Mouse (Mus musculus): ENCODE results near the gene Ugcg.

Gene Ugcg

GRCm38 (mm10) chr4:59188802-59189545 is at the start of gene Ugcg:
TSS of gene Ugcg (plus strand) at chr4:59189257.
- peak; percentile 65 for DNase-seq (ENCODE audit: low spot score)

DNA sequence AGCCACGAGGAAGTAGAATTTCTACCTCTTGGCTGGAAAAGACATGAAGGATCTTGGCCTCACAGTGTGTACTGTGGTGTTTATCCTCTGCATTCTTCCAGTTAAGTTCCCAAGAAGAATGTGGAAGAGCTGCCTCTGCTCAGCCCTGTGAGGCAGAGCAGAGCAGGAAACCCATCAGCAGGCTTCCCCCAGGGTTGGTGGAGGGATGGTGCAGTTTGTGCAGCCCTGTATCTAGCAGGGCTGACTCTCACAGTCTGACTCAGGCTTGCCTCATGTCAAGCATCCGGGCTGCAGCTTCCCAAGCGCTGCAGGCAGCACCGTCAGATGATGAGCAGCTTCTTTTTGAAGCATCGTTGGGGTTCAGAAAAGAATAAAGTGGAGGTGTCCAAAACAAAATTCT is 40.0 kb upstream of the Ugcg start:
- DNase-seq (ENCODE audit: low spot score): no peak

GRCm38 (mm10) chr4:59150907-59151306 is 38.1 kb upstream of the Ugcg start:
- no peak for DNase-seq (ENCODE audit: low spot score)

DNA sequence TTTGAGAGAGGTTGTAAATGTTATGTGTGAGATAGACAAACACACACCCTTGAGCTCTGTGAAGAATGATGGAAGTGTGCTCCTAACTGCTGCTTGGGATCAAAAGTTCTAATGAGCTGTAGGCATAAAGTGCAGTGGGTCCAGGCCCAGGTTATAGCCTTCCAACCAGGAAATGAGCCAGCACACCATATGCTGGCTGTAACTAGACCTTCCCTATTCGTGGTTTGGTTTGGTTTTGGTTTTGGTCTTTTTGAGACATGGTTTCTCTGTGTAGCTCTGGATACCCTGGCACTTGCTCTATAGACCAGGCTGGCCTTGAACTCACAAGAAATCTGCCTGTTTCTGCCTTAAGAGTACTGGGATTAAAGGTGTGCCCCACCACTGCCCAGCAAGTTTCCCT is 37.1 kb upstream of the Ugcg start:
- no peak for DNase-seq (ENCODE audit: low spot score)

DNA sequence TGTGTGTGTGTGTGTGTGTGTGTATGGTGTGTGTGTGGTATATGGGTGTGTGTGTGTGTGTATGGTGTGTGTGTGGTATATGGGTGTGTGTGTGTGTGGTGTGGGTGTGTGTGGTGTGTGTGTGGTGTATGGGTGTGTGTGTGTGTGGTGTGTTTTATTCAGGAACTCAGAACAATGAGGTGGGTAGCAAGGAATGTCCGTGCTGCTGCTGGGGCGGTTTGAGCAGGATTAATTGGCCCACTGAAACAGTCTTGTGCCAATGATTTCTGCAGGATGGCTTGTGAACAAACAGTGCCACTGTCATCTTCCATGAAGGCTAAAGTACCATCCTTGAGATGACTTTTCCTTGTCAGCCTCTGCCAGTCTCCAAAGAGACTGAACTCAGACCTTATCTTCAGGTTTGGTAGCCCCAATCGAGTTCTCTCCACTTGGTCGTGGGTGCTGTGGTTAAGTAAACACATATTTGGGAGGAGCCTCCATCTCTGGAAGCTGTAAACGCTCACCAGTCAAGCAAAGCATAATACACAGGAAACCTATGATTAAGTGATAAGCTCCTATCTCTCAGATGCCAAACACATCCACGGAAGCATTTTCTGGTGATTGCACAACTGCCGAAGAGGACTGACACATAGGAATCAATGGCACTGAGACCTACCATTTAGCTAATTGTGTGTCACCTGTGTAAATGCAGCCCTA is 32.0 kb upstream of the Ugcg start:
- DNase-seq (ENCODE audit: low spot score): no peak

- DNase-seq (ENCODE audit: low spot score): no peak
Measured at GRCm38 (mm10) chr4:59157654-59158053, 31.4 kb upstream of the Ugcg start.

DNA sequence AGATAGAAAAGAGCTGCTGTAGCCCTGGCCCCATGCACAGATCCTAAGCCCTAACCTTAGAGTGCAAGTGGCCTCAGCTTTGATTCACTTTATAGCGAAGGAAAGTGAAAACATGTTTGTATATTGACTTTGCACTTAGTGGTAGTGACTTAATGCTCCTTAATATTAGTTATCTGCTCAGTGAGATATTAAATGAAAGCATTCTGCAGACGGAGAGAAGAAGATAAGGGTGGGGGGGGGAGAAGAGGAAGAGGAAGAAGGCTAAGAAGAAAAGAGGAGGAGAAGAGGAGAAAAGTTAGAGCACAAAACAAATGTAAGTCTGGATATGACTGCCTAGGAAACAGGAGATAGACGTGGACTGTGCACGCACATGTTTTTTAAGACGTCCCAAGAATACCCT is 28.8 kb upstream of the Ugcg start:
- DNase-seq (ENCODE audit: low spot score): no peak

DNA sequence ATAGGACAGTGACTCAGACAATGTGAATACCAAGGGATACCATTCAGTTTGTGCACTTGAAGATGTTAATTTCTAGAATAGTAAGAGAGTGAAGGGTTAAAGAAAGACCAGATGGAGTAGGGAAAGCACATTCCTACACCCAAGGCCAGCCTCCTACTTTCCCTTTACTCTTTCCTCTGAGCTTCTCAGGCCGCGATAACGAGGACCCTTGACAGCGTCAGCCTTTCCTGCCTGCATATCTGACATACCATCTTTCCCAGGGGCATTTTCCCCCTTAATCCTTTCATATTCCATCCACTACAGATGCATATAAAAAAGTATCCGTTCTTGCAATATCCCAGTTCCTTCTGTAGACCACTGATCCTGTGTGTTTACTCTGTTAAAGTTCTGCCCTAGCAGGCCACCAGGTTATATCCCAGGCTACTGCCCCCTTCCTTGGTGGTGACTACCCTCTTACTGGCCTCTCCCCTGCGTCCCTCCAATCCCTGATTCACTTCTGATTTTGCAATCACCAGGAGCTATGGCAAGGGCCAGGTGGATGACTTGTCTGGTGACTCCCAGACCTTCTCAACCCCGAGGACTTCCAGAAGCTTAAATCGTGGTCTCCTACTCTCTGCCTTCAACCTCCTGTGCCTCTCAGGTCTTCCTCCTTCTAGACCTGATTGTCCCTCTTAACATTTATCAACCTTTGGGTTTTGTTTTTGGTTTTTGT is 27.9 kb upstream of the Ugcg start:
- no peak for DNase-seq (ENCODE audit: low spot score)

GRCm38 (mm10) chr4:59164034-59164433 is 25.0 kb upstream of the Ugcg start:
- no peak for DNase-seq (ENCODE audit: low spot score)

GRCm38 (mm10) chr4:59167251-59167847 is 21.7 kb upstream of the Ugcg start:
- no peak for DNase-seq (ENCODE audit: low spot score)

DNA sequence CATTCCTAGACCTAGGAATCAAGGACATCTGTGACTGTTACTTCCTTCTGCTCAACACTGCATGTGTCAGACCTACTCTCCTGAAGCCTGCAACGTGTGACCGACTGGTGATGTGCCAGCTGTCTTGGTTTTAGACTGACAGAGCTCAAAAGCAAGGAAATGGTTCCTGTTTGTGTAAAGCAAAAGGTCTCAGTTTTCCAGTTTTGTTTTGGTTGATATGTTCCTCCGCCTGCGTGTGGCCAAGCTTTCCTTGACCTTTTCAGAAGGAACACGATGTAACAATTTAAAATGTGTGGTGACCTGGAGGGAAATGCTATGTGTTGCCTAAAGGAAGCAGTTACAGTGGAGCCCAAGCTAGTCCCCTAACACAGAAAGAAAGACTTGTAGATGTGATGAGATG is 19.1 kb upstream of the Ugcg start:
- no peak for DNase-seq (ENCODE audit: low spot score)

GRCm38 (mm10) chr4:59172616-59173015 is 16.4 kb upstream of the Ugcg start:
- no peak for DNase-seq (ENCODE audit: low spot score)

- DNase-seq (ENCODE audit: low spot score): peak; percentile 74
Measured at GRCm38 (mm10) chr4:59173181-59173922, 15.7 kb upstream of the Ugcg start.

DNA sequence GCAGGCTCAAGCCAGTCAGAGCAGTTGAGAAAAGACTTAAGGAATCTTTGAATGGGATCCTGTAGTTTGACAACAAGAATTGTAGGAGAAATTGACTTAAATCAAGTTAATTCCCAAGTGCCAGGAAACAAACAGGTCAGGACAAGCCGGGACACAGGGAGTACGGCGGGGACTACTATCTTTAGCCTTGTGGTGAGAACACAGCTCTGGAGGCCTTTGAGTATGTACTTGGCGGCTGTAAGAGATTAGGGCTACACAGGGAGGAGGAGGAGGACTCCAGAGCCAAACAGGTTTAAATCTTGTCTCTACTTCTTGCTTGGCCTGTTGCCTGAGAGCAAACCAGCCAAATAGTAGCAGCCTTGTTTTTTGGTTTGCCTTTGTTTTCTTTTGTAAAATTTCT is 14.1 kb upstream of the Ugcg start:
- peak; percentile 75 for DNase-seq (ENCODE audit: low spot score)

DNA sequence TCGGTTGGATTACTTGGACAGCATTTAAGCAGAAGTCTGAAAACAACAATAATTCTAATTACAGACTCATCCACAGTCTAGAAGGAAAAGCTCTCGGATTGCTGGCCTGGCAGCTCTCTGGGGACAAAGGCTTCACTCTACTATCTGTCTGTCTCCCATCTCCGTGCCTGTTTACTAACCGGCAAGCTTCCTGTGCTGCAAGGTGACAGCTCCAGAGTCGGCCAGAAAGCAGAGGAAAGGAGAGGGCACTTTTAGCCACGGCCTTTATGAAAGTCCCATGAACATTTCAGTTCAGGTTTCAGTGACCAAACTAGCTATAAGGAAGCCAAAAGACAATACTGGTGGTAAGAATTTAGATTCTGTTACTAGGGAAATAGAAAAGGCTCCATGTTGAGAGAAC is 13.1 kb upstream of the Ugcg start:
- no peak for DNase-seq (ENCODE audit: low spot score)

DNA sequence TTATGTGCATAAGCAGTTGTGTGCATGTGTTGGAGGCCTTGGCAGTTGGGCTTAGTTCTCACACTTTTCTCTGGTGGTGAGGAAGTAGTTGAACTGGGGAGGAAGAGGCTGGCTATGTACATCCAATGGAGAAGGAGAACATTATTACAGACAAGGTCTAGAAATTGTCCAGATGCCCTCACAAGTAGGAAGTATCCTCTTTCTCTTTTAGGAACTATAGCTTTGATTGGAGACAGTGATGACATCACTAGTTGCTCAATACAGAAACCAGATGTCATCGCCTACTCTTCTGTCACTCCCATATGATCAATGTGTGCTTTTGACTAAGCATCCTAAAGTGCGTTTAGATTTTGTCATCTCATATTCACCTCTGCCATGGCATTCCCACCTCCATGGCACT is 11.5 kb upstream of the Ugcg start:
- no peak for DNase-seq (ENCODE audit: low spot score)

GRCm38 (mm10) chr4:59181320-59182271 is 7.5 kb upstream of the Ugcg start:
- DNase-seq (ENCODE audit: low spot score): no peak

GRCm38 (mm10) chr4:59185671-59186070 is 3.4 kb upstream of the Ugcg start:
- no peak for DNase-seq (ENCODE audit: low spot score)

GRCm38 (mm10) chr4:59187289-59187688 is 1.8 kb upstream of the Ugcg start:
- DNase-seq (ENCODE audit: low spot score): no peak

DNA sequence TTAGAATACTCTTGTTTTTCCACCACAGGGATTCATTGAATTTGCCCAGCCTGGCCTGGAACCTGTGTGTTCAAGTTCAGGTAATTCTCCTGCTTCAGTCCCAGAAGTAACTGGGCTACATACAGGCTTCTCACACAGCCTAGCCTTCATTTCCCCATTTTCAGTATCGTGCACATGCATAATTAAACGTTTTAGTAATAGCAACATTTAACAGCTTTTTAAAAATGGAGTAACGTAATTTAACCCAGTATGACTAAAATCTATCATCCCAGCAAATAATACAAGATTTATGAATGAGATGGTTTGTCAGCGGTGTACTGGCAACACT is 619 bp upstream of the Ugcg start:
- no peak for DNase-seq (ENCODE audit: low spot score)

All from testis, postnatal 14 days (tissue).